Mouse (Mus musculus) layer of hippocampus, postnatal 25 days (tissue): ENCODE data around the gene Slc25a18. TPM values are rescaled to one million over a fixed set of nuclear protein-coding genes. Genes with fewer than 3 reads are reported as not detected.
A peak's percentile ranks its signal among the peaks of the same experiment; 100 is the strongest.
"Not testable (repeated sequence)": the region's sequence is repeated elsewhere in the genome, so short reads cannot be mapped to it uniquely, and the experiment has no call there.

ENCODE experiments used
- DNase-seq, 2 experiments: peaks; one replicate each; pipeline ENCODE4 v3.0.0; 2022; ENCODE audit warnings: mixed read lengths in 2 of 2, low spot score in 1 of 2; ENCODE audit errors: extremely low spot score in 1 of 2
- total RNA-seq, 2 experiments: library from RNA; stranded (reverse); gene quantifications; 2 replicates each; pipeline ENCODE4 v1.2.3; 2021

The Slc25a18 gene
- total RNA-seq, 2 experiments from 2014 or later: 50.6 to 58.7 TPM

DNA sequence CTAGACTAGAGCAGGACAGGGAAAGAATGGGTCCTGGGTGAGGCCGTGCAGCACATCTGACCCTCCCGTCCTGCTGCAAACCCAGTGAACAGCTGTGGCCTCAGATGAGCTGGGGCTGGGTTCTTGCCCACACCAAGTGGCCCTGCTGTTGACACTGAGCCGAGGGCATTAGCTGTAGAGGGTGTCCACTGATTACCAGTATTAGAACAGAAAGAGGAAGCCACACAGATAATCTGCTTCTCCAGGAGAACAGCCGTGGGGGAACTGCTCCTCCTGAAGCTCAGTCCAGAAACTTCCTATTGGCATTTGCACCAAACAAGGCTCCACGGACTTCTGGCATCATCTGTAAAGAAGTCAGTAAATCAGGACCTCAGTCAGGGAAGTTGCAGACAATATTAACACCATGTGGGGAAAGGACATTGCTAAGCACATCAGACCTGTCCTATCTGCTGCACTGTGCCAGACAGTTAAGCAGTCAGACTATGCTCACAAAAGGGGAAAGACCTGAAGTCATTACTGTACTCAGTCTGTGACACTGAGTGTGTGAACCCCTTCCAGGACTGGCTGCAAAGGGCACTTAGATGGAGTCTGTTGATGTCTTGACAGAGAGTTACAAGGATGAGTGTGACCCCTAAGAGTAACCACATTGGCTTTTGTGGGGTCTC is 22.2 kb downstream of the Slc25a18 start:
- DNase-seq: no peak

DNA sequence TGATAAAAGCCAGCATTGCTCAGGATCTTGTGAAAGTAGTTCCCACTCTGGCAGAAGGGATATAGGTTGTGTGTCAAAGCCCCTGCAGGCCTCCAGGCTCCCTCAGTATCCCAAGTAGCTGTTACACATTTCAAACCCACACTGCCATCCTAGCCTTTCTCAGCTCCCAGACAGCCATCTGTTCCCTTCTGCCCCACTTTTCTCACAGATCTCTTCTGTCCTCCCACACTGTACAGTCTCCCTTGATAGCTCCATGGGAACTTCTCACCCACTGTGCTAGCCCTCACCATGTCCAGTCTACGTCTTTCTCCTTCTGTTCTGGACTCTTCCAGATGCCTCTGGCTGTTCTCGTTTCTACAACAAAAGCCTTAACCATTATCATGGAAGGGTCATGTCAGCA is 22.7 kb downstream of the Slc25a18 start:
- DNase-seq: no peak

DNA sequence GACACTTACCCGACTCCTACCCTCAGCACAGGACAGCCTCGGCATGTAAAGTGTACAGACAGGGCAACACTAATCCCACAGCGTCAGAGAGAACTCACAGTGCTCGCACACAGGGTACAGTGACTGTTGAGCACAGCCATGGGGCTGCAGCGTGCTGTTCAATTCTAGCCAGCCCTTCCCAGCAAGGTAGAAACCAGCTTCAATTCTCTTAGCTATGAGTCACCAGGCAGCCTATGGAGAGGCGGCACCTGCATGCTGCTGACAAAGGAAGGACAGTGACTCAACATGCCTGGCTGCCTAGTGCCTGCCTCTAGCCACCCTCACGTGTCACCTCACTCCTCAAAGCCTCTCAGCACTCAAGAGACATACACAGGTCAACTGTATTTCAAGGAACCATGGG is 24.6 kb downstream of the Slc25a18 start:
- no peak for DNase-seq

DNA sequence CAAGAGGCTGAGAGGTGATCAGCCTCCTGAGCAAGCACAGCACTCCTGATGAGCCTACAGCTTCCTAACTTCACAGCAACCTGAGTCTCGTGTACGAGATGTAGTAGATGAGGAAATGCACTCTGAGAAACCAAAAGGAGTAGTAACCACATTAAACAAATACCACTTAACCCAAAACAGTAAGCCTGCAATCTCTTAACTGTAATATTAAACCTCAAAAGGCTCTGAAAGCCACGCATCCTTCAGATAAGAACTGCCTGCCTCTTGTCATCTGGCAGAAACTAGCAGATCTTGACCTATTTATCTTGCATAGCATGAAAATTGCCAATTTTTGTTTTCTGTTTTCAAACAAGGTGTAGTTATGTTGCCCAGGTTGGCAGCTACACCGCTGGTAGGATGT is 25.5 kb downstream of the Slc25a18 start:
- no peak for DNase-seq

DNA sequence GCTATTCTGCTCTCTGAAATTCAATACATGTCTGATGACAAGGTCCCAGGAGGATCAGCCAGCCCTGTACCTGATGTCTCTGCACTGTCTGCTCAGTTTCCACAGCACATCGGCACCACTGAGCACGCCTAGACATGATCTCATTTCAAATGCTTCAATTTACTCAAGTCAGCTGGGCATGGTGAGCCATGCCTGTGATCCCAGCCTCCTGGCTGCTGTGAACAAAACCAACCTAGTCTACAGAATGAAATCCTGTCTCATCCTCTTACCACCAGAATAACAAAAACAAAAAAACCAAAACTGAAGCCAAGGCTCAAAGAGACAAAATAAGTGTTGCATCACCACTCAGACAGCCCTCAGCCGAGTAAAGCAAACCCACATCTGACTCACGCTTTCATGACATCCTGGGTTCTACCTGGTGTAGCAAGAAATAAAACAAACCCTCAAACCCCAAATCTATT is 26.2 kb downstream of the Slc25a18 start:
- DNase-seq: no peak

DNA sequence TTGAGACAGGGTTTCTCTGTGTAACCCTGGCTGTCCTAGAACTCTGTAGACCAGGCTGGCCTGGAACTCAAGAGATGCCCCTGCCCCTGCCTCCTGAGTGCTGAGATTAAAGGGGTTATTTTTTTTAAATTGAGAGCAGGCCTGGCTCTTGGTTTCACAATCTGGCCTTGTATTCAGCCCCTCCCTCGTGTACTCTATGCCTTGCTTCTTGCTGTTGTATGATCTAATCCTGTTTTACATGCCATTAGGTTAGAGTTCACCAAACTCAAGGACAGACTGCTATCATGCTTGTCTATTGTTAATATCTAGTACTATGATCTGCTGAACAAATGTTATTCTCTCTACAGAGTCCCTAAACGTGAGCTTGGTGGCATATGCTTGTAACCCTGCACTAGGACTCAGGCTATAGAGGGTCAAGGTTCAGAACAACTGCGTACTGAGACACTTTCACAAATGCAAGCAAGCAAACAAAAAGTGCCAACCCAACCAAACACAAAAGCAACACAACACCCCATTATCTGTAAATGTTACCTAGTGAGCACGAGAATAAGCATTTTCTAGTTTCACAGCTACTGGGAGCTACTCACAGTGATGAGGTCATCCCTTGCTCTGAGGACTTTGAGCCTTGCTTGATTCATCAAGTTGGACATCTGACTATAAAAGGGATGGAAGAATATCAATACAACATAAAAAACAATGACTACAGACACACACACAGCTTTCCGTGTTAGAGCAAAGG is 33.8 kb downstream of the Slc25a18 start:
- DNase-seq: no peak

DNA sequence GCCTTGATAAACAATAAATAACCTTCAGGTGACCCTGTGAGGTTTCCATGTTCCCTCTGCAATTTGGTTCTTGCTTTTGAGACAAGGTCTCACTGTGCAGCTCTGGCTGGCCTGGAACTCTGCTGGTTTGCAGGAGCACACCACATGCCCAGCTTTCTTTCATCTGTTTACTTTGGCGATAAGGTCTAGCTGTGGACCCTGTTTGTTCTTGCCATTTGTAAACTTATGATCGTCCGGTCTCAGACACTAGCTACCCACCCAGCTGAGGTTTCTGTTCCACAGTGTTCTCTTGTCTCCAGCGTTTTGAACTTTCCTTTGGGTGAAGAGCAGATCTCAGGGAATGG is 34.3 kb downstream of the Slc25a18 start:
- DNase-seq: no peak

DNA sequence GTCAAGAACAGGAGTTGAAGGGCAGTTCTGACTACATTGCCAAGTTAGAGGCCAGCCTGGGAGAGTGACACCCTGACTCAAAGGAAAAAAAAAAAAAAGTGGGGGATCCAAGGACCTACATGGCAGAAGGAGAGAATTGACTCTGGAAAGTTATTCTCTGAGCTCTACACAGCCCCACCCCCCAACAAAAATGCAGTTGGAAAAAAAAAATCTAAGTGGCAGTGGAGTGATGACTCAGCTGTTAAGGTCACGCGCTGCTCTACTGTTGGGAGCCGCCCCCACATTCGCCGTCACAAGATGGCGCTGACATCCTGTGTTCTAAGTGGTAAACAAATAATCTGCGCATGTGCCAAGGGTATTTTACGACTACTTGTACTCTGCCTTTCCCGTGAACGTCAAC is 38.6 kb downstream of the Slc25a18 start:
- DNase-seq: not testable (repeated sequence)

DNA sequence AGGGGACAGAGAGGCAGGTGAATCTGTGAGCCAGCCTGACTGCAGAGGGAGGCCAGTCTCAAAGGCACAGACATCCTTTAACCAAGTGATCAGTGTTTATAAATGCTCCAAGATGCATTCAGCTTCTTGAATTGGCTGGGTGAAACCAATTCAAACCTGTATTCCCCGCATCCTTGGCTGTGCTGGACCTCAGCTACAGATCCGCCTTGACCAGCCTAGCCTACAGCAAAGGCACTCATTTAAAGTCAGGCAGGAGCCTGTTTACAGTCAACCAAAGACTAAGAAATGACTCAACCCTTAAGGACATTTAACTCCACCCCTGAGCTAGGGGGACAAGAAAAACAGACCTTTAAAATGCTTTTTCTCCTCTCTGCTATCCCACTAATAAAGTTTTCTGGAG is 45.9 kb downstream of the Slc25a18 start:
- no peak for DNase-seq

DNA sequence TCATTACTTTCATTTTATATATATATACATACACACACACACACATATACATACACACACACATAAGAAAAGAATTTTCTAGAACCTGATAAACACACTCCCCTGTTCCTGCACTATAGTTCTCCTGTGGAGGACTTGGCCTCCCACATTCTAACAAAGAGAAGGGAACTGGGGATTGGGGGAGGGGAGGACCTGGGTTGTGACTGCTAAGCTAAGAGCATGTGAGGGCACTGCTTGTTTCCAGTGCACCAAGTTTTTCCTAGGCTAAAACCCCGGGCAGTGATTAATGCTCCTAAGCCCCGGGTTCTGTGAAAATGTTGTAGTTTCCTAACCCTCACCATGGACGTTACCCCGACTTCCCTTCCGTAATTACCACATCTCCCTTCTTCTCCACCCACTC is 46.8 kb downstream of the Slc25a18 start:
- DNase-seq: no peak

DNA sequence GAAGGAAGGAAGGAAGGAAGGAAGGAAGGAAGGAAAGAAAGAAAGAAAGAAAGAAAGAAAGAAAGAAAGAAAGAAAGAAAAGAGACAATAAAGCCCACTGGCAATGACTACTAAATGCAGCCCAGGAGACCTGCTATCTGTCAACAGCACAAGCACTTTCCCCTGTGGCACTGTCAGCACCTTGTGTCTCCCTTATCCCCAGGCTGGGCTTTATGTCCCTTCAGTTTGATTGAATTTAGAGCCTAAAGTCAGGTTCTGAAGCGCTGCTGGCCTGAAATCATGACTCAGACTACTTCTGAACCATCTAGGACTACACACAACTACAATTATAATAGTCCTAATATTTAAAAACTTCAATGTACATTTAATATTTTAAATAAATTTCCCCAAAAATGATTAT is 47.6 kb downstream of the Slc25a18 start:
- no peak for DNase-seq

DNA sequence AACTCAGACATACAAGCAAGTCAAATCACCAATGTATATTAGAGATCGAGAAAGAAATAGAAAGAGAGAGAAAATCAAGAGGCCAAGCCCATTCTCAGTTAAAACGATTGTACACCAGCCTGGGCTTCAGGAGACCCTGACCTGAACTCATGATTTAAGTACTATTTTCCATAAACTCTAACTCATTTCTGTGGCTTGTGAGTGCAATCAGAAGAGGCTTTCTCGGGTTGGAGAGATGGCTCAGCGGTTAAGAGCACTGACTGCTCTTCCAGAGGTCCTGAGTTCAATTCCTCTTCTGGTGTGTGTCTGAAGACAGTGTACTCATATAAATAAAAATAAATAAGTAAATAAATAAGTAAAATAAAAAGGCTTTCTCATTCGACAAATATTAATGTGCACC is 48.3 kb downstream of the Slc25a18 start:
- no peak for DNase-seq

DNA sequence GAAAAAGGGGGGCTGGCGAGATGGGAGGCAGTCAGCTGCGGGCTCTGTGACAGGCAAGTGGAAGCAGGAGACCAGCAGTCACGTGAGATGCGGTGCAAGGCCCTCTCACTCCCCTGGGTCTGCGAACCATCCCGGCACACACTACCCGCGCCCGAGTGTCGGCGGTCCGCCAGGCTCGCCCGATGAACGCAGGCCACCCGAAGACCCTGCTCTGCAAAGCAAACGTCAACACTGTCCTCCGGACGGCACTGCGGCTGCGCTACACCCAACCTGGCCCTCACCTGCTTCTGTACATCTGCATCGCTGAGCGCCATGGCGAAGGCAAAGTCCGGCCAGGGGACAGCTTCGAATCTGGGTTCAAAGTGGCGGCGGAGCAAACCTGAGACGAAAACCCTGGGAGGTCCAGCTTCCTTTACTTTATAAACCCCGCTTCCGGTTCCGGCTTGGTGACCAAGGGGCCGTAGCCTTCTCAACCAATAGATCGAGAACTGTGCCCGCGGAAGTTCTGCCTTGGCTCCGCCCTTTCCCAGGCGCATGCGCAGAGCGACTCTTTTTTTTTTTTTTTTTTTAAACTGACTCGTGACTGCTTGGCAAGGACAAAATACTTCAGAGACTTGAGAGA is 49.0 kb downstream of the Slc25a18 start, which contains the start of gene Atp6v1e1:
Gene Atp6v1e1, minus strand, starts transcription at position 487 of the 622 bp plus-strand sequence.
- DNase-seq: peak; percentile 73 to 74

DNA sequence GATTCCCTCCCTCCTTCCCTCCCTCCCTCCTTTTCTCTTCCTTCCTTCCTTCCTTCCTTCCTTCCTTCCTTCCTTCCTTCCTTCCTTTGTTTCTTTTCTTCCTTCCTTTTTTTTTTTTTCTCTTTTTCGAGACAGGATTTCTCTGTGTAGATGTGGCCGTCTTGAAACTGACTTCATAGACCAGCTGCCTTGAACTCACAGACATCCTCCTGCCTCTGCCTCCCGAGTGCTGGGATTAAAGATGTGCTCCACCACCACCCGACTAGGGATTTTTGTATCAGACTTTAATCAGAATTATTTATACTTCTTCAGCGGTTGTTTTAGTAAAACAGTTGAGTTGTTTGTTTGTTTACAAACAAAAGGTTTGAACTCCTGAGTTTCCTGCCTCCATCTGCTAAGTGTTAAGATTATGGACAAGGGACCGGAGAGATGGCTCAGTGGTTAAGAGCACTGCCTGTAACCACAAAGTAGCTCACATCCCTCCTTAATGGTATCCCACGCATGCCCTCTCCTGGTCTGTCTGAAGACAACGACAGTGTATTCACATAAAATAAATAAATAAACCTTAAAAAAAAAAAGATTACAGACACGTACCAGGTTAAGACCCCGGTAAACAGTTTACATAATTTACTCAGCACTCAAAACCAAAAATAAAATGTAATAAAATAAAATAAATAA is 49.7 kb downstream of the Slc25a18 start:
- no peak for DNase-seq

DNA sequence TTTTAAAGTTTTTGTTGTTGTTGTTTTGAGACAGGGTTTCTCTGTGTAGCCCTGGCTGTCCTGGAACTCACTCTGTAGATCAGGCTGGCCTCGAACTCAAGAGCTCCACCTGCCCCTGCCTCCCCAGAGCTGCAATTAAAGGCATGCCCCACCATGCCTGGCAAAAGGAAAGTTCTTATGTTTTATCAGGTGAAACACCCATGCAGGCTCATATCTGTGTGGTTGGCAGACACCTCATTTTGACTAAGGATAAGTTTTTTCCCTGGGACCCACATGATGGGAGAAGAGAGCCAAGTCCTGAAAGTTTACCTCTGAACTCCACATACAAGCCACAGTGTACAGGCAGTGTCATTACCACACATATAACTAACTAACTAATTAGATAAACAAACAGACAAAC is 56.7 kb downstream of the Slc25a18 start:
- no peak for DNase-seq

DNA sequence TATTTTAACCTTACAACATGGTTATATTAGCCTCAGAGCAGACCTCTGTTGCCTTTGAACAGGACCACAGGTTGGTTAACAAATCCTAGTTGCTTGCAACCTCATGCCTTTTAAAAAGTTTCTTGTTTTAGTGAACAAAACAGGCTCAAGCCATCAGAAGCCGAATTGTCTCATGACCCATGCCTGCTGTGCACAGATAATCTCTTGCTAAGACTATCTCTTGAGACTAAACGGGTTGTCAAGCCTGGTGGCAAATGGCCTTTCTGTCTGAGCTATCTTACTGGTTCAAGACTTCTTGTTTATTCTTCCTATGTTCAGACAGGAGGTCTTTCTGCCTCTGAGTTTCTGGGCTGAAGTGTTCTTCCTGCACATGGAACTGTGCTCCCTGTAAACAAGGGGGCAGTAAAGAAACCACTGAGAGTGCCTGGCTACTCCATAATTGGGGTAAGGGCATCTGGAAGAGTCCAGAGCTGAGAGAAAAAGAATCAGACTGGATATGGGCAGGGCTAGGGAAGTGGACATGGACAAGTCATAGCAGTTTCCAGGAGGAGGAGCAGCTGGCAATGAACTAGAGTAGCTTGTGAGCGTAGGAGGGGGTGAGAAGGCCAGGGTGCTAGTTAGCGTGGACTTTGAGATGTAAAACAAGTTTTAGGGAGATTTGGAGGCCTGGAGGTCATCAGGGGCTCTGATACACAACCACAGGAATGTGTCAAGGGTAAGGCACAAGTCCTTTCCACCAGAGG is 57.7 kb downstream of the Slc25a18 start:
- DNase-seq: no peak

DNA sequence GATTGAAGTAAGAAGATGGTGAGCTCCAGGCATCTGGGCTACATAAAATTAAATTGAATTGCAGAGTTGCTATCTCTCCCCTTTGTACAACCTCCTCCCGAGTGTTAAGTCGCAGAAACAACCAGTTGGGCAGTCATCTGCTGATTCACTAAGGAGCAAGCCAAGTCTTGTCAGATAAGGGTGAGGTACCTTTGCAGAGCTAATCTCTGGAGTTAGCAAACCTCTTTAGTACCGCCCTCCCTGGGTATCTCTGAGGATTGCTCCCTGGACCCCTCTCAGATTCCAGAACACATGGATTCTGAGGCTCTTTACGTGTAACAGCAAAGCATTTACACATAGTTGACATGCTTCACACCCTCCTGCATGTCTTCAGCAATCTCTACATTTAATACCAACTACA is 58.7 kb downstream of the Slc25a18 start:
- no peak for DNase-seq

DNA sequence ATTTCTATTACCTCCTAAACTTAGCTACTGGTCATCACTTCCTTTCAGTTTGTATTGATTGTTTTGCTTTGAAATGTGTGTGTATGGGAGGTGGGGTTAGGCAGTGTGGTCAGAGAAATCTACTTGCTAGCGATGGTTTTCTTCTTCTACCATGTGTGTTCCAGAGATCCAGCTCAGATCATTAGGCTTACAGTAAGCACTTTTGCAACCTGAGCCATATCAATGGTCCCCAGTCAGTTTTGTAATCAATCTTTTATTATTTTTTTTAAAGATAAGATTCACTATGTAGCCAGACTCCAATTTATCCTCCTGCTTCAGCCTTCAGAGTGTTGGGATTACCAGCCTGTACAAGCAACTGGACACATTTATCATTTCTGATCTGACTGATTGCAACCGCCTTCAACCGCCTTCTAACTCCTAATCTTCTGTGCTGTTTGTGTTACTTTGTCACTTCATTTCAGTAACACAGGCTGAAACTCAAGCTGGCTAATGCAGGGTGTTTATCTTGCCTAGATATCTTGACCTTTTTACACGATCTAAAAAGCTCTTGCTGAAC is 61.5 kb downstream of the Slc25a18 start:
- DNase-seq: no peak

DNA sequence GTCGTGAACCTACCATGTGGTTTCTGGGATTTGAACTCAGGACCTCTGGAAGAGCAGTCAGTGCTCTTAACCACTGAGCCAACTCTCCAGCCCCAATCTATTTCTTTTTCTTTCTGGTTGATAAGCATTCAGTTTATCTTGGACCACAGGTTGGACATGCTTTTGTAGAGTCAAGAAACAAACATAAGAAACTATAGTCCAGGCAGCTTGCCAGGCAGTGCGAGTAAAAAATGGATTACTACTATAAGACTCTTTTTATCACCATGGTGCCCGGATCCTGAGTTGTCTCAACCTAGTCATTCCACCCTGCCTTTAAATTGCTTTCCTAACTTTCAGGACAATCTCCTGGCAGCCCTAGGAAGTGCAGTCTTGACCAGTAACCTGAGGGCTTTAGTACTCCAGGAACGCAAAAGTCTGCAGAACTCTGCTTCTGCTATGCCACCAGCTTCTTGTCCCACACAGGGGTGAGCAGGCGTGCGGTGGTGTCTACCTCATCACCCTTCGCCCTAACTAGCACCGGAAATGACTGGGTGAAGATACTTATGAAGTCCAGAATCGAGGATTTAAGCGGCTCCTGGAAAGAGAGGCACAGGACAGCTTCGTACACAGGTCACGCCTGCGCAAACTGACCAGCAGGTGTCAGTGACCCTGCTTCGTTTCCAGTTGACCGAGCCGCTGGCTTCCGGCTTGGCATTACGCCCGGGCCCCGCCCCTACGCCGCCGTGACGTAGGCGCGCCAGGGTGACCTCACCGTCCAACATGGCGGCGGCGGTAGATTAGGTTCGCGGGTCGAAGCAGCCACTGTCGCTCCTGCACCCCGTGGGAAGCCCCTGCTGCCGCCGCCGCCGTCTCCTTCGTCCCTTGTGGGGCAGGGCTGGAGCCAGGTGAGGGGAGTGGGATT is 62.3 kb downstream of the Slc25a18 start, which contains the start of gene Bcl2l13:
Gene Bcl2l13, plus strand, starts transcription at position 739 of the 901 bp plus-strand sequence.
- DNase-seq: peak; percentile 96 to 97
